Mouse (Mus musculus) midbrain, embryonic 12.5 days (tissue): ENCODE measurements at regions not wholly inside any gene's neighbourhood (a gene's known extent, or its start where the extent isn't known, plus 50 kb on each side); places are given as distances from the start of the nearest gene placed in this dataset.
"Not testable (repeated sequence)": the region's sequence is repeated elsewhere in the genome, so short reads cannot be mapped to it uniquely, and the experiment has no call there.

Source experiments
- ATAC-seq: fragments of 200-750 bp; cut with Nextera tagmentation; 2 replicates; pipeline ENCODE4 v1.8.0; 2017; ENCODE audit warnings: low read depth, moderate TSS enrichment, moderate library complexity; ENCODE audit not compliant: low FRiP score
- H3K27ac ChIP-seq: fragments of 300-500 bp; sonication (generic); replicated peaks from 2 replicates; pipeline ENCODE4 v1.5.1; 2016; ENCODE audit warnings: mild to moderate bottlenecking
- H3K27me3 ChIP-seq: fragments of 300-500 bp; sonication (generic); 2 replicates; pipeline ENCODE4 v1.6.1; 2016; ENCODE audit warnings: mild to moderate bottlenecking
- H3K36me3 ChIP-seq: fragments of 300-500 bp; sonication (generic); 2 replicates; pipeline ENCODE4 v1.6.1; 2016
- H3K4me1 ChIP-seq: fragments of 300-500 bp; sonication (generic); 2 replicates; pipeline ENCODE4 v1.6.1; 2016
- H3K4me2 ChIP-seq: fragments of 300-500 bp; sonication (generic); replicated peaks from 2 replicates; pipeline ENCODE4 v1.6.1; 2016; ENCODE audit warnings: mild to moderate bottlenecking, moderate library complexity
- H3K4me3 ChIP-seq: fragments of 300-500 bp; sonication (generic); 2 replicates; pipeline ENCODE4 v1.5.1; 2016; ENCODE audit warnings: mild to moderate bottlenecking
- H3K9ac ChIP-seq: fragments of 300-500 bp; sonication (generic); replicated peaks from 2 replicates; pipeline ENCODE4 v1.6.1; 2016; ENCODE audit warnings: mild to moderate bottlenecking, moderate library complexity
- H3K9me3 ChIP-seq: fragments of 300-500 bp; sonication (generic); 2 replicates; pipeline ENCODE4 v1.6.1; 2016; ENCODE audit warnings: mild to moderate bottlenecking
- WGBS: fragments of 180-500 bp; shearing (Covaris S2); methylation state at CpG from one replicate; pipeline ENCODE4 v1.1.7; 2016; 5-methylcytosine and 5-hydroxymethylcytosine counted together

DNA sequence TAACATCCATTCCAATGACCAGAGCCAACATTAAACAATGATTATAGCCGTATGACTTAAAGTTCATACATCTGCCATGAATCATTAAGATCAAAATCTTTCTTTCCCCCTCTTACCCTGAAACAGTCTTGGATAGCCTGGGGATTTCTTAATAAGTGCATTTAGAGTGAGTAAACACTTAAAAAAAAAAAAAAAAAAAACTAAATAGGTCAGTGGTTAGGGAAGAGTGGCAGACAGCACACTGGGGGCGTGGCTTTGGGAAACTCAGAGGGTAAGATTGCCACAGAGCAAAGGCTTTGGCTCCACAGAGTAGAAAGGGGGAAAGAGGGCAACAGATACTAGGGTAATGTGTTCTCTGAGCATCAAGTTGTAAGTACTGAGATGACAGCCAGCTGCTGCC is 382.3 kb downstream of the 1190002N15Rik start:
- no peak overlapping the region for H3K4me3 ChIP-seq
- H3K4me2 ChIP-seq = no peak overlapping the region
- no peaks in the 10 kb centered on the region for H3K4me1 ChIP-seq
- H3K27me3 ChIP-seq = no peaks in the 10 kb centered on the region
- no peaks in the 10 kb centered on the region for H3K36me3 ChIP-seq
- H3K27ac ChIP-seq = no peak overlapping the region
- no peaks in the 10 kb centered on the region for H3K9me3 ChIP-seq
- no peak overlapping the region for H3K9ac ChIP-seq
- WGBS = 61% methylated on average over 2 of the region's 2 CpGs
- no peak for ATAC-seq

DNA sequence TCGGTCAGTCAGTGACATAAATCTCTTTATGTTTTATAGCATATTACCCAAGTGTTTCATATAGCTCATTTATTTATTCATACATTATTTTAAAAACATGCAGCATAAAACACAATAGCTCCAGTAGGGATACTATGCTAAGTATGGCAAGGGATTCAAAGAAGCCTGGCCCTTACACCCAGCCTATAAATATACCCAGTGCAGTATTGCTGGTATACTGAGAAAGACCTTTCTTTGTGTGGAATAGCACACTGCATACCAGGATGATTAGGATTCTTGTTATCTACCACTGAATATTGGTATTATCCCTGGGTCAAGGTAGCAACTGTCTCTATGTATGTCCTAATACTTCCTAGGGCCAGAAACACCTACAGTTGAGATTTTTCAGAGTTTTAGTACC is 389.4 kb downstream of the 1190002N15Rik start:
- no peak for ATAC-seq

GRCm38 (mm10) chr9:94146787-94147186 is 391.1 kb downstream of the 1190002N15Rik start:
- WGBS = 99% methylated on average over 3 of the region's 3 CpGs
- no peak for ATAC-seq
- H3K27ac ChIP-seq = no peak overlapping the region
- no peak overlapping the region for H3K4me2 ChIP-seq
- no peaks in the 10 kb centered on the region for H3K36me3 ChIP-seq
- H3K9me3 ChIP-seq = no peaks in the 10 kb centered on the region
- H3K4me3 ChIP-seq = no peak overlapping the region
- H3K9ac ChIP-seq = no peak overlapping the region
- no peaks in the 10 kb centered on the region for H3K27me3 ChIP-seq
- H3K4me1 ChIP-seq = no peaks in the 10 kb centered on the region

More for the DNA sequence above, 389.4 kb downstream of the 1190002N15Rik start:
- Histone ChIP-seq H3K4me3 (no peak overlapping the region), H3K4me2 (no peak overlapping the region), H3K9ac (no peak overlapping the region), H3K27ac (no peak overlapping the region), H3K27me3 (no peaks in the 10 kb centered on the region), H3K4me1 (no peaks in the 10 kb centered on the region), H3K9me3 (no peaks in the 10 kb centered on the region), H3K36me3 (no peaks in the 10 kb centered on the region)
- WGBS = 97% methylated on average over 1 of the region's 1 CpGs

DNA sequence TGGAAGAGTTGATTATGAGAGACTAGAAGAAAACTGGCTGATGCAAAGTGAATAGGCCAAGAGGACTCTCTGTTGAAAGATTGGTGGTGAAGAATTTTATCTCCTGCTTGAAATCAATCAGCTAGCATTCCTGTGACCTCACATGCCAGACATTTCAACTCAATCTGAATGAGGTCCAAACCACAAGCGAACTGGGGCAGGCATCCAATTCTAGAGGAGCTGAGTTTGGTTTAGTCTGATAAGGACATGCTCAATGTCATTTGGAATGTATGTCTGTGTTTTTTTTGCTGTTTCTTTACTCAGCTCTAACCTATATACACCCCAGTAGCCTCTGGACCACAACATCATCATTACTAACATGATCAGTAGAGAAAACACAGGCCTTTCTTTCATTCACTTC is 401.4 kb downstream of the 1190002N15Rik start:
- no peak overlapping the region for H3K4me3 ChIP-seq
- 72% methylated on average over 1 of the region's 1 CpGs for WGBS
- H3K36me3 ChIP-seq = no peaks in the 10 kb centered on the region
- no peak overlapping the region for H3K4me2 ChIP-seq
- H3K9ac ChIP-seq = no peak overlapping the region
- ATAC-seq = no peak
- no peak overlapping the region for H3K27ac ChIP-seq
- H3K4me1 ChIP-seq = no peaks in the 10 kb centered on the region
- no peaks in the 10 kb centered on the region for H3K9me3 ChIP-seq
- no peaks in the 10 kb centered on the region for H3K27me3 ChIP-seq

DNA sequence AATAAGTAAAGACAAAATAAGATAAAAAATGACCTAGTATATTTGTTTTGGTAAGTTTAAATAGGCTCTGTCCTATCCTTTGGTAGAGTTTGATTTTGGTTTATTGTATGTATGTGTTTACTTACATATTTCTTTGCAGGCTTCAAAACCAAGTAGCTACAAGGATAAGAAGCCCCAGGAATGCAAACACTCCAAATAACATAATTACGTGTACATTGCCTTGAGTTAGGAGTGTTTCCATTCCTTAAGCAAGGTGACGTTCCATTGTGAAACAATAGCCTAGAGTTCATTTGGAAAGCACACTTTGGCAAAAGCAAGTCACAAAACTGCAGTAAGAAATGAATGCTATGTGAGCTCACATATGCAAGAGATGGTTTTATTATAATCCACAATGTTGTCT is 404.2 kb downstream of the 1190002N15Rik start:
- Histone ChIP-seq H3K36me3 (no peaks in the 10 kb centered on the region), H3K27ac (no peak overlapping the region), H3K4me2 (no peak overlapping the region), H3K9me3 (no peaks in the 10 kb centered on the region), H3K27me3 (no peaks in the 10 kb centered on the region), H3K4me1 (no peaks in the 10 kb centered on the region), H3K9ac (no peak overlapping the region), H3K4me3 (no peak overlapping the region)
- no peak for ATAC-seq
- 81% methylated on average over 2 of the region's 2 CpGs for WGBS

- no peaks in the 10 kb centered on the region for H3K4me1 ChIP-seq
- H3K9ac ChIP-seq = no peak overlapping the region
- 94% methylated on average over 1 of the region's 1 CpGs for WGBS
- no peaks in the 10 kb centered on the region for H3K27me3 ChIP-seq
- no peak overlapping the region for H3K4me3 ChIP-seq
- H3K9me3 ChIP-seq = no peaks in the 10 kb centered on the region
- no peak overlapping the region for H3K27ac ChIP-seq
- H3K4me2 ChIP-seq = no peak overlapping the region
- no peaks in the 10 kb centered on the region for H3K36me3 ChIP-seq
- no peak for ATAC-seq
These were observed 406.5 kb downstream of the 1190002N15Rik start for GRCm38 (mm10) chr9:94131367-94131766.

DNA sequence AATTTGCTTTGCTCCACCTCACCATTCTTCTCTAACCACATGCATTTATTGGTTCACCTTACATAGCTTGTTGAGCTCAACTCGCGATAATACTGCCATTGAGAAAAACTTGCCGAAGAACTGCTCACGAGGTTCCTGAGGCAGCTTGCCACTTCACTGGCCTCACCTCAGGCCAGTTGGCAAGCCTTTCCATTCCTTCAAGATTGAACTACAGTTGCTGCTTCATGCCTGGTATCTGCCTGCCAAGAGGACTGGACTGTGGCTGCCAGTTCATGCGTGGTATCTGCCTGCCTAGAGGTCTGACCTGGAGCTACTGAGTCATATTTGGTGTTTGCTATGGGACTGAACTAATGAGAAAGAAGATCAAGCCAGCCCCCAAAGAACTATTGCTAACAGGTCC is 420.9 kb downstream of the 1190002N15Rik start:
- ATAC-seq = no peak
- H3K4me2 ChIP-seq = no peak overlapping the region
- WGBS = 93% methylated on average over 5 of the region's 5 CpGs
- H3K27ac ChIP-seq = no peak overlapping the region
- H3K4me3 ChIP-seq = no peak overlapping the region
- no peaks in the 10 kb centered on the region for H3K4me1 ChIP-seq
- no peaks in the 10 kb centered on the region for H3K36me3 ChIP-seq
- H3K27me3 ChIP-seq = no peaks in the 10 kb centered on the region
- no peaks in the 10 kb centered on the region for H3K9me3 ChIP-seq
- no peak overlapping the region for H3K9ac ChIP-seq

- not testable (repeated sequence) for H3K27me3 ChIP-seq, H3K4me3 ChIP-seq, H3K27ac ChIP-seq, H3K9ac ChIP-seq, H3K9me3 ChIP-seq, H3K4me2 ChIP-seq, H3K36me3 ChIP-seq, ATAC-seq, H3K4me1 ChIP-seq
- 50% methylated on average over 1 of the region's 1 CpGs for WGBS
These were observed 430.2 kb downstream of the 1190002N15Rik start for GRCm38 (mm10) chr9:94107701-94108100.

DNA sequence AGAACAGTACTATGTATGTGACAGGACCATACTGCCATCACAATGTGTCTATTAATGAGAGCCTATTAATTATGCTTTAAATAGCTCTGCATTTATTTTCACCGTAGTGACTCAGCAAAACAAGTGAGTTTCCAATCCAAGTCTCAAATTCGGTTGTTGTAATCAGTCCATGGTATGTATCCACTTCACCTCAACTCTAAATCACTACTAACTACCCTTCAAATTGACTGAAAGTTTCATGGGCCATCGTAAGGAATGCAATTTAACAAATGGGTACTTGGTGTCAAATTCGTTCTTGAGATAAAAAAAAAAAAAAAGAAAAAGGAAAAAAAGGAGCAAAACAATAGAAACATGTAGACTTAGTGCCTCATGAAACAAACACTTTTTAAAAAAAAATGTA is 433.2 kb downstream of the 1190002N15Rik start:
- Histone ChIP-seq H3K36me3 (no peaks in the 10 kb centered on the region), H3K9ac (no peak overlapping the region), H3K27me3 (no peaks in the 10 kb centered on the region), H3K4me2 (no peak overlapping the region), H3K4me3 (no peak overlapping the region), H3K4me1 (no peaks in the 10 kb centered on the region), H3K9me3 (no peaks in the 10 kb centered on the region), H3K27ac (no peak overlapping the region)
- WGBS = 94% methylated on average over 4 of the region's 4 CpGs
- ATAC-seq = no peak

- H3K4me3 ChIP-seq = no peak overlapping the region
- no peaks in the 10 kb centered on the region for H3K36me3 ChIP-seq
- 72% methylated on average over 3 of the region's 3 CpGs for WGBS
- H3K4me2 ChIP-seq = no peak overlapping the region
- H3K9me3 ChIP-seq = no peaks in the 10 kb centered on the region
- no peak for ATAC-seq
- no peaks in the 10 kb centered on the region for H3K27me3 ChIP-seq
- H3K4me1 ChIP-seq = no peaks in the 10 kb centered on the region
- H3K9ac ChIP-seq = no peak overlapping the region
- H3K27ac ChIP-seq = no peak overlapping the region
These were observed 435.9 kb downstream of the 1190002N15Rik start for GRCm38 (mm10) chr9:94101958-94102357.

DNA sequence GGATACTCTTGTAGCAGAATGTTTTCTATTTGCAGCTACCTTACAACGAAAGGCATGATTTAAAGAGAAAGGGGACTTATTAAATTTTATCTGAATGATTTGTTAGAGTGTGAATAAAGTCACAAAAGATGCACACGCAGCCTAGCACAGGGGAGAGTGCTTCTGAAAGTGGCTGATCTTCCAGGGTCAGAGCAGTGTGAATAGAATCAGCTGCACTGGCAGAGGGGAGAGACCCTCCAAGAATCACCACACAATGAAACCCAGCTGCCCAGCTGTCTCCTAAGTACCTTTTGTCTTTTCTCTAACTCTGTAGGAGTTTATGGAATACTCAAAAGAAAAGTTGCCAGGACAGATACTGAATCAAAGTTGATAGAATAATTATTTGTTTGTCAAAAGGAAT is 443.1 kb downstream of the 1190002N15Rik start:
- 25% methylated on average over 2 of the region's 2 CpGs for WGBS
- H3K4me1 ChIP-seq = peaks cover 6% of the 10 kb centered on the region; the same call in 1 of the 2 replicates
- no peak overlapping the region for H3K4me3 ChIP-seq
- H3K9ac ChIP-seq = no peak overlapping the region
- no peaks in the 10 kb centered on the region for H3K27me3 ChIP-seq
- ATAC-seq = peak; percentile 75; the same call in 1 of the 2 replicates
- H3K27ac ChIP-seq = no peak overlapping the region
- H3K9me3 ChIP-seq = no peaks in the 10 kb centered on the region
- H3K36me3 ChIP-seq = no peaks in the 10 kb centered on the region
- H3K4me2 ChIP-seq = no peak overlapping the region

DNA sequence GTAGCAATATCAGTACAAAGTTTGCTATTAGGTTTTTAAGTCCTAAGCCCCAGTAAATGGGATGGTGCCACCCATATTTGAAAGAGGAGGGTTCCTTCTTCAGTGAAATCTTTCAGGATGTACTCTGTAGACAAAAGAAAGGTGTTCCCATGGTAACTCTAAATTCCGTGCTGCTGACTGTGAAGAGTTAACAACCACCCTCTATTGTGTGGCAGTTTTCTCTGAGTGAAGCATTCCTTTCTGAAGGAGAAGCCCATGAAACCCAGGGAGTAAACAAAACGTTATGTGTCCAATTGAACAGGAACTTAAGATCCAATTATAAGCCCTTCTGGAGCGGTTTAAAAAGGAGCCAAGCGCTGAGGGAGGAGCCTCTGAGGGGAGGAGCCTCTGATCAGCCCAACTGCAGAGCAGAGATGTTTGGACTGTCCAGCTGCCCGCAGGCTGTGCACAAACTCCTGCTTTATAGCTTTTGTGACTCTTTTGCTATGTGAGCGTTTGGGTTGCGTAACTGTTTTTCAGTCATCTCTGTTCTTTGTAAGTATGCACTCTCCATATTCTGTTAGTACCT is 446.1 kb downstream of the 1190002N15Rik start:
- Histone ChIP-seq H3K4me1 (peaks cover 6% of the 10 kb centered on the region; the same call in 1 of the 2 replicates), H3K36me3 (no peaks in the 10 kb centered on the region), H3K9ac (no peak overlapping the region), H3K4me3 (no peak overlapping the region), H3K4me2 (0 out of 2 replicates have a peak overlapping the region, but pooled peaks have one; percentile 1), H3K27me3 (no peaks in the 10 kb centered on the region), H3K27ac (no peak overlapping the region), H3K9me3 (no peaks in the 10 kb centered on the region)
- ATAC-seq = peak; percentile 73
- WGBS = 37% methylated on average over 7 of the region's 7 CpGs

- Histone ChIP-seq H3K27ac (no peak overlapping the region), H3K4me2 (no peak overlapping the region), H3K4me1 (peaks cover 6% of the 10 kb centered on the region; the same call in 1 of the 2 replicates), H3K9ac (no peak overlapping the region), H3K27me3 (no peaks in the 10 kb centered on the region), H3K4me3 (no peak overlapping the region), H3K9me3 (no peaks in the 10 kb centered on the region), H3K36me3 (no peaks in the 10 kb centered on the region)
- 88% methylated on average over 1 of the region's 1 CpGs for WGBS
- no peak for ATAC-seq
These were observed 448.1 kb downstream of the 1190002N15Rik start for GRCm38 (mm10) chr9:94089759-94090158.
